Mouse (Mus musculus) left cerebral cortex, postnatal 4 days (tissue): ENCODE results near the gene Tns1. TPM values are rescaled to one million over a fixed set of nuclear protein-coding genes. Genes with fewer than 3 reads are reported as not detected.

ENCODE experiments used
- DNase-seq: peaks from one replicate; pipeline ENCODE4 v3.0.0-alpha.2; 2022
- intact Hi-C: fragments of 180-260 bp; cut with DNase I; formaldehyde crosslinking; loops from one replicate; pipeline ENCODE4 v1.15.1; 2025
- total RNA-seq, 2 experiments: library from RNA; stranded (reverse); gene quantifications; 2 replicates each; pipeline ENCODE4 v1.2.3; 2021

The Tns1 gene
- total RNA-seq, 2 experiments from 2014 or later = 19.6 to 21.4 TPM

- DNase-seq = no peak
- intact Hi-C loops = loop anchor here (5.0 kb wide), 1 partner anchor 67 kb away; no protein-coding TSS in a partner anchor
Observed at GRCm38 (mm10) chr1:73920701-73921100, 203.5 kb downstream of the Tns1 start.

GRCm38 (mm10) chr1:73919909-73920308 is 204.3 kb downstream of the Tns1 start:
- DNase-seq = no peak

GRCm38 (mm10) chr1:73918001-73918400 is 206.2 kb downstream of the Tns1 start:
- DNase-seq = peak; percentile 50
- intact Hi-C loops = no loop called here

More at GRCm38 (mm10) chr1:73919909-73920308, 204.3 kb downstream of the Tns1 start:
- intact Hi-C loops = loop anchor here (5.0 kb wide), 1 partner anchor 67 kb away; no protein-coding TSS in a partner anchor

- intact Hi-C loops = no loop called here
- no peak for DNase-seq
Observed at GRCm38 (mm10) chr1:73916298-73916697, 208.0 kb downstream of the Tns1 start.

- no peak for DNase-seq
- intact Hi-C loops = no loop called here
Observed at GRCm38 (mm10) chr1:73915218-73916070, 208.8 kb downstream of the Tns1 start.

- no peak for DNase-seq
Observed at GRCm38 (mm10) chr1:73914076-73914475, 210.2 kb downstream of the Tns1 start.

GRCm38 (mm10) chr1:73913071-73914005 is 210.9 kb downstream of the Tns1 start:
- intact Hi-C loops = no loop called here
- no peak for DNase-seq

More at GRCm38 (mm10) chr1:73914076-73914475, 210.2 kb downstream of the Tns1 start:
- intact Hi-C loops = no loop called here

GRCm38 (mm10) chr1:73912466-73912865 is 211.8 kb downstream of the Tns1 start:
- intact Hi-C loops = no loop called here
- peak; percentile 54 for DNase-seq

GRCm38 (mm10) chr1:73911981-73912380 is 212.3 kb downstream of the Tns1 start:
- no peak for DNase-seq
- intact Hi-C loops = no loop called here

- no peak for DNase-seq
- intact Hi-C loops = no loop called here
Observed at GRCm38 (mm10) chr1:73910701-73911100, 213.5 kb downstream of the Tns1 start.

- intact Hi-C loops = no loop called here
- no peak for DNase-seq
Observed at GRCm38 (mm10) chr1:73910111-73910510, 214.1 kb downstream of the Tns1 start.

- no peak for DNase-seq
- intact Hi-C loops = no loop called here
Observed at GRCm38 (mm10) chr1:73909191-73909983, 214.9 kb downstream of the Tns1 start.

GRCm38 (mm10) chr1:73908081-73908960 is 215.9 kb downstream of the Tns1 start:
- intact Hi-C loops = no loop called here
- DNase-seq = no peak

- DNase-seq = no peak
- intact Hi-C loops = no loop called here
Observed at GRCm38 (mm10) chr1:73907166-73907565, 217.1 kb downstream of the Tns1 start.

GRCm38 (mm10) chr1:73906376-73906775 is 217.9 kb downstream of the Tns1 start:
- no peak for DNase-seq

GRCm38 (mm10) chr1:73905811-73906190 is 218.4 kb downstream of the Tns1 start:
- intact Hi-C loops = no loop called here
- DNase-seq = no peak

More at GRCm38 (mm10) chr1:73906376-73906775, 217.9 kb downstream of the Tns1 start:
- intact Hi-C loops = no loop called here

- intact Hi-C loops = no loop called here
- no peak for DNase-seq
Observed at GRCm38 (mm10) chr1:73905111-73905810, 219.0 kb downstream of the Tns1 start.

- no peak for DNase-seq
- intact Hi-C loops = loop anchor here (5.0 kb wide), 2 partner anchors 173 to 293 kb away; no protein-coding TSS in a partner anchor
Observed at GRCm38 (mm10) chr1:73904641-73905040, 219.6 kb downstream of the Tns1 start.

GRCm38 (mm10) chr1:73903035-73903434 is 221.2 kb downstream of the Tns1 start:
- intact Hi-C loops = loop anchor here (2.0 to 5.0 kb wide), 4 partner anchors 84 to 294 kb away; partner anchors contain the start of genes Rufy4 and Tns1
- no peak for DNase-seq
